Mouse (Mus musculus): Measurements from ENCODE around the gene Myrf.
A peak's percentile ranks its signal among the peaks of the same experiment; 100 is the strongest.

The Myrf gene

DNA sequence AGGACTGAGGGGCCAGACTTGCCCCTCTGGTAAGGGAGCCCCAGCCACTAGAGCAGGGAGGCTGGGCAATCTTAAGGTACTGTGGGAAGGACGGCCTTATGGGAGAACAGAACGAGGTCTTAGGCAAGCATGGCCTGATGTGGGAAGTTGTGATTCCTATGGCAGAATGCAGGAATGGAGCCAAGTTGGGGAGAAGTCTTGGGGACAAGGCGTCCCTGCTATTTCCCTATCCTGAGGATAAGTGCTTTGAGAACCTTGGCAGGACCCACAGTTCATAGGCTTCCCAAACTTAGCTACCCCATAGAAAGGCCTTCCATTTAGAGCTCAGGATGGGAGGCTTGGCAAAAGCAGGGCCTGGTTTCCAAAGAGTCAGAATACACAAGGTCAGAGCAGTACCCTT is 31.7 kb downstream of the Myrf start:
- DNase-seq (ENCODE audit: low read depth, low spot score), result no peak

DNA sequence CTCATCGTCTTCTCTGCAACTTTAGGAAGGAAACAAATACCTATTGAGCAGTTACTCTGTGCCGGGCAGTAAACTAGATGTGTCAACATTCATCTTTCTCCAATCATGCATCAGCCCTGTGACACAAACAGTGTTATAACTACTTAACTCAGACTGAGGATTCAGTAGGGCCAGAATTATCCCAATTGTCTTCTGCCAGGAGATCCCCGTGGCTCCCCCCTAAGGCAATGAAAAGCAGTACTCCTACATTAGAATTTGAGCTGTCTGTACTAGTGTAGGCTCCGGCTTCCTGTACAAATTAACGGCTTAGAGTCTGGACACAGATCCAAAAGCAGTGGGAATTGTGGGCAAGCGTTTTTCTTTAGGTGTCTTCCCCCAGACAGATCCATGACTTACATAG is 35.5 kb downstream of the Myrf start:
- DNase-seq (ENCODE audit: low read depth, low spot score), result no peak

DNA sequence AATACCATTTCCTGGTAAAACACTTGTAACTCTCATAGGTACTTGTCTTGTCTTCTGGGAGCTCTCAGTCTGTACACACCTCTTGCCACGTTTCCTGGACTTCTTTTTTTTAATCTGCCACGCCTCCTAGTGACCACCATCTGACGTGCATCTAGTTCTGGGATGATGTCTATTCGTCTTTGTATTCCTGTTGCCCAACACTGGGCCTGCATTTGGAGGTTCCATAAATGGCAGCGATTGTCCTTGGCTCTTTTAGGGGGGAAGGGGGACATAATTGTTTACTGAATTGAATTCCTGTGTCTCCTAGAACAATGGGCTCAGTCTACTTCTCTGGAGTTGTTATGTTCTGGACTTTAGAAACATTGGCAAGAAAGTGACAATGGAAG is 35.9 kb downstream of the Myrf start:
- DNase-seq (ENCODE audit: low read depth, low spot score), result peak; percentile 77

DNA sequence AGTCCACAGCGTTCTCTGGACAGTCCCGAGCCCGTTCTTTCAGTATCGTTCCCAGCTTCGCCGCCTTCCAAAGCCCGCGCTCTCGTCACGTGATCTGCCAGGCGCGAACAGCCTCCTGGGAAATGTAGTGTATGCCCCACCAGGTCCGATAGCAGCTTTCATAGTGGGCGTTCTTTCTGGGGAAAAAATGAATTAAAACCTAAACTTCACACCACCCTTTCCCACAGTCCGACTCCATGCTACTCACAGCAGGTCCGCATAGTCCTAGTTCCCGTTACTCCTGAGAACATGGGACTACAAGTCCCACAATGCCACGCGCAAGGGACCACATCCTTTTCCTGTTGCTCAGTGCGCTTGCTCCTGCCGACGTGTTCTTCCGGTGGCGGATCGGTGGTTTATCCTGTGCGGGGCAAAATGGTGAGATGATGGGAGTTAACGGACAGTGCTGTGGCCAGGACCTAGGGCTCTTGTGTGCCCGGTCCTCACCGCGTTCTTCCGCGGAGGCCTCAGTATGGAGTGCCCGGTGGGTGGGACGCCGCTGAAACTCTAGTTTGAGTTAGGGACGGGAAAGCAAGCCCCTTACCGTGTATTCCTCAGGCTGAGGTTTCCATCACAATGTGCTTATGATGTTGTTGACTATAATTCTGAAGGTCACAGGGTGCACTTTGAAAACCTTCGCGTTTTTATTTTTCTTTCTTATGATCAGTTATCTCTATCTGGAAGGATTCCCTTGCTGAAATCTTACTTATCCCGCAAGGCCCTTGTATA is 36.5 kb downstream of the Myrf start, which contains the start of the genes Tmem258 and Fen1:
Gene Tmem258 (plus strand): TSS at position 167 of the 768 bp plus-strand sequence.
Gene Fen1 (minus strand): TSS at position 322 of the 768 bp plus-strand sequence.
- peak; percentile 92 for DNase-seq (ENCODE audit: low read depth, low spot score)

DNA sequence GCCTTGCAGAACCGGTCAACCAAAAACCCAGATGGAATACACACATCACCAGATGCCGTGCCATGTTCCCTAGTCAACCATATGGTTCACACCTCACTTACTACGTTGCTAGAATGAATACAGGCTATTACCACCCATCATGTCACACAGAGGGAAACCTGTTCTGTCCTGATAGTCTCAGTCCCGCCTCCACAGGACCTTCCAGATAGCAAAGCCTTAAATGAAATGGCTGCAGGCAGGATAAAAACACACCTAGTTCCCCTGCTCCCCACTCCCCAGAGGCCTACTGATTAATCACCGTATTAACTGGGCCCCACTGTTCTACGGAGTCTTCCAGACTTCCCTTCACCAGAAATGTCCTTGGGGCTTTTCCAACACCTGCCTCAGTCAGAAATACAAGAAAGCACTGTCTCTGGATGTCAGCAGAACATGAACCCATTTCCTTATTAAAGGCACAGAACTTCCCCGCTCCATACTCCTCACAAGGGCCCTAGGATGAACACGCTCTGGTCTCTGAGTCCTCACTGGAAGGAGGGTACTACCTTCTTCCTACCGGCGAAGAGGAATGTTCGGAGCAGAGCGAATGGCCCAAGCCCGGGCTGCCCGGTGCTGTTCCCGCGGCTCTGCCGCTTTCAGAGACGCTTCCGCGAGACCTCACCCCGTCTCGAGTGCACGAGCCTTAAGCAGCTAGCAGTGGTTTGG is 37.3 kb downstream of the Myrf start:
- peak; percentile 43 for DNase-seq (ENCODE audit: low read depth, low spot score)

DNA sequence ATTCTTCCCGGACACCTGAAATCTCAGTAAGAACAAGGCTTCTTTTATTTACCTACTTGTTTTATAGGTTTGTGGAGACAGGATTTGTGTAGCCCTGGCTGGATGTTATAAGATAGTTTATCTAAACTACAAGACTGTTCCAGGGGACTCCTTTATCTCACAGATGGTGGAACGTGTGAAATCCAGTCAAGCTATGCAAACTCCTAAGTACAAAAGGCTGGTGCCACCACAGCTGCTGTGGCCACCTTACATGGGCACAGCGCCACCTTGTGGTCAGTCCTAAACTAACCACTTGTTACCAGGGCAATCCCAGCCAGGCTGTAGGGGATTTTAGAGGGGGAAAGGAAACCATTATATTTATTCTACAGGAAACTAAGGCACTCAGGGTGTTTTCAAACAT is 41.8 kb downstream of the Myrf start:
- peak; percentile 89 for DNase-seq (ENCODE audit: low read depth, low spot score)

DNA sequence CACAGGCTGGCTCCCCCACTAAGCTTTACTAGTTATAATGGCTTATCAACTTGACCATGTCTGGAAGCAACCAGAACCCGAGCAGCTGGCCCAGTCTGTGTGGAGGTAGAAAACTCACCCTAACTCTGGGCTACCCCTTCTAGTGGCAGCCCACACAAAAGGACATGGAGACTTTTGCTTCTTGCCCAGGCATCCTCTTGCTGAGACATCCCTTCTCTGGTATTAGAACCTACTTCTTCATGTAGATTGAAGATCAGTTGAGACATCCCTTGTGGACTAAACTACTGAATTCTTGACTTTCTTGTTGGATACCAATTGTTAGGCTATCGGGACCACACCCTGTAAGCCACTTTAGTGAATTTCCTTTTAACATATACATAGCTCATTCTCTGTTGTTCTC is 42.3 kb downstream of the Myrf start:
- no peak for DNase-seq (ENCODE audit: low read depth, low spot score)

DNA sequence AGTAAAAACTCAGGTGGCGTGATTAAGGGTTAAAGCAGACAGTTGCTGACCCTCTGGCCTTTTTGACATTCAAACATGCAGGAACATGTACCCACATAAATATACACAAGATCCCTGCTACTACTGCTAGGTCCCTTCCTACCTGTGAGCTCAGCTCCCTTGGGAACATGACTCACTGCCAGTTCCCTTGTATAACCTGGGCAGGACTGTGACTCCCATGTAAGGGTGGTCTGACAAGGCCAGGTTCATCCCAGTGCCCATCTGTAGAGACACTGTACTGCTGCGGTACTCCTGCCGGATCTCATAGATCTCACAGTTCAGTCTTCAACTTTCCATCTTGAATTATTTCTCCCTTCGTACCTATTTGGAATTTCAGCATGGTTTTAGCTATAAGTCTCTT is 43.4 kb downstream of the Myrf start:
- no peak for DNase-seq (ENCODE audit: low read depth, low spot score)

DNA sequence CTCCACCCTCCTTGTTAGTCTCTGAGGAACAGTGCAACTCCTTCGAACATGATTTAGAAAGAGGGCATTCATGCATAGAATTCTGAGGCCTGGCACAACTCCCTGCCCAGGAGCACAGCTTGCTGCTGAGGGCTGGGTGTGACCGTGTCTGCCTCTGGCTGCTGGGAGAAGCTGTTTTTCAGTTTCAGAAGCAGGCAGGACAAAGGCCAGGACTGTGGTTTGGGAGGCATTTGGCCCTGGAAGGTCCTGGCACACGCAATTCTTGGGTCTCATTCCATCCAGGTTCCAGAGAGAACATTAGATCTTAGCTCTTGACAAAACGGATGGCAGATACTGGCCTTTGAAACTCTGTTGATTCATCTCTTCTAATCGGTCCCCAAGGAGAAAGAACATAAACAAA is 45.3 kb downstream of the Myrf start:
- no peak for DNase-seq (ENCODE audit: low read depth, low spot score)

DNA sequence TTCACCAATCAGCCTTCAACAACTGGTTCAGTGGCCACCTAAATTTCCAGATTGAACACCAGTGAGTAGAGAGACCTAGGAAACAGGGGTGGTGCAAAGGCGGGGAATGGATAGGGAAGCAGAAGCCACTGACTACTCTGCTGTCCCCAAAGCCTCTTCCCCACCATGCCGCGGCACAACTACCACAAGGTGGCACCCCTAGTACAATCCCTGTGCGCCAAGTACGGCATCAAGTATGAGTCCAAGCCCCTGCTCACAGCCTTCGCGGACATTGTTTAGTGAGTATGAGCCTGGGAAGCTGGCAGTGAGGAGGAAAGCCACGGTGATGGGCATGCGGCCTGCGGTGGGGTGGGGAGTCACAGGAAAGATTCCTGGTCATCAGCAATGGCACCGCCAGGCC is 46.2 kb downstream of the Myrf start:
- peak; percentile 71 for DNase-seq (ENCODE audit: low read depth, low spot score)

DNA sequence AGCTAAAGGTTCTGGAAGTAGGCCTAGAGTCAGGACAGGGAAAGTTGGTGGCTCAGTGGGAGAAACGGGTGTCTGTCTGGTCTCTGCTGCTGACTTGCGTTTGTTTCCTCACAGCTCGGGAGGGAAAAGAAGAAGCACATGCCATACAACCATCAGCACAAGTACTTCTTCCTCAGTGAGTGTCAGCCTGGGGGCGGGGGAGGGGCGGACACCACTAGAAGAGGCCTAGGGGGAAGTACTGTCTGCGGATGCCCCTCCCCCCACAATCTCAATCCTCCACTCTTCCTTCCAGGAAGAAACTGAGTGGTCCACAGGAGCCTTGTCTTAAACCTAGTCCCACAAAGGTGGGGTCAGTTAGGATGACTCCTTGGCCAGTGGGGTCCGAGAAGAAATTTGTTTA is 49.2 kb downstream of the Myrf start:
- peak; percentile 69 for DNase-seq (ENCODE audit: low read depth, low spot score)

DNA sequence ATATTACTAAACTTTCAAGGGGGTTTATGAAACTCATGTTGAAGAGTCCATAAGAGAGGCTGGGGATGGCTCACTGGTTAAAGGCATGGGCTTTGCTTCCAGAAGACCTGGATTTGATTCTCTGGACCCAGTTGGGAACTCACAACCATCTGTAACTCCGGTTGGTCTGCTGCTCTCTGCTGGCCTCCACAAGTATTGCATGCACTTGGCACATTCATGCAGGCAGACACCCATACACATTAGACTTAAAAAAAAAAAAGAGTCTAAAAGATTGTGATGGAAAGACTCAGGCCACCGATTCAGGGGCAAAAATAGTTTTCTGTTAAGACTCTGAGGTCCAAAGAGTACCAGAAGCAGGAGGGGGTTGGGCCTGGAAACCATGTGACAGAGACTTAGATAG is 49.8 kb downstream of the Myrf start:
- peak; percentile 85 for DNase-seq (ENCODE audit: low read depth, low spot score)

DNA sequence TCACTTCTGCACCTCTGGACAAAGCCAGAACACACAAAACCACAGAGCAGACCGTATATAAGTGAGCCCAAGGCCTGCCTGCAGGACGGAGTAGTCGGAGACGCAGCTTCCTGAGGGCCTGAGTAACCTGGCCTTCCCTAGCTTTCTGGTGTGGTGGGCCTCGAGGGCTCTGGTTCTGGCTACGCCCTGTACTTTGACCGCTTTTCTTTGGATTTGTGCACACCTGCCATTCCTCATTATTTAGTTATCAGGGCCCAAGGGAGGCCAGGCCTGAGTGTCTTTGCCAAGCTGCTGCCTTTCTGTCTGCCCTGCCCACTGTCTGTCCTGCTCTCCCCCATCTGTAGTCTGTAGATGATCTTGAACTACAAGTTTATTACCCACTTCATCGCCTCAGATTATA is 50.6 kb downstream of the Myrf start:
- no peak for DNase-seq (ENCODE audit: low read depth, low spot score)

DNA sequence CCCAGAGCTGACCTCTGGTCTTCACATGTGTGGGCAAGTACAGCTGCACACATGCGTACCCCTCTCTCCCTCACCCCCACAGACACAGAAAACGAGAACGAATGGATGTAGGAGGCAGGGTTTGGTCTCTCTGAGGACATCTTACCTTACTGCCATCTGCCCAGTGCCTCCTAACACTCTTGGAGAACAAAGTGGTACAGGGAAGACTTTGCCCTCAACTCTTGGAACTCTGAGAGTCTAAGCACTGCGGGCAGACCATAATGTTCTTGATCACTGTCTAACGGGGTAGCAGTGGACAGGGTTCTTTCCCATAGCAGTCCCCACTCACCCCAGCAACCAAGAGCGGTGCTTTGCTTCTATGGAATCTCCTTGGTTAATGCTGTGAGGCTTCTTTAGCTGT is 51.5 kb downstream of the Myrf start:
- DNase-seq (ENCODE audit: low read depth, low spot score), result no peak

DNA sequence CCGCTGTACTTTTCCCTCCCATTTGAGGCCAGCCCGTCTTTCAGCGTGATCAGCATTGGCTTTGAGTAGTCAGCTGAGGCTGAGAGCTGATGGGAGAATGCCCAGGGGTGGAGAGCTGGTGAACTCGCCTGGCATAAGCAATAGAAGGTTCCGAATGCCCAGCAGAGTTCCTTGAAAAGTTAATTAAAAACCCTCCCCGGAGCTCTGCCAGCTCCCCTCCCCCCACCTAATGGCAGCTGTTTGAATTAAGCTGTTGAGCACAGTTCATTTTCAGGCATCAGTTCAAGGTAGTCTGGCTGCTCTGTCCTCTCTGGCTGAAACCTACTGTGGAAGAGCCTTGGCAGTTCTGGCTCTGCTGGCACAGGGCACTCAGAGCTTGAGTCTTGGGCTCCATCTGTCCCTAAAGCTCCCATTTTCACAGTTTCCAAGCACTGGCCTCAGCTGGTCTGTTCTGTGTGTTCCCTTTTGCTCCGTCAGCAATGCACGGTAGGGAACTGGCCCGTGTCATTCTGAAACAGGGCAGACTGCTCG is 52.2 kb downstream of the Myrf start:
- no peak for DNase-seq (ENCODE audit: low read depth, low spot score)

DNA sequence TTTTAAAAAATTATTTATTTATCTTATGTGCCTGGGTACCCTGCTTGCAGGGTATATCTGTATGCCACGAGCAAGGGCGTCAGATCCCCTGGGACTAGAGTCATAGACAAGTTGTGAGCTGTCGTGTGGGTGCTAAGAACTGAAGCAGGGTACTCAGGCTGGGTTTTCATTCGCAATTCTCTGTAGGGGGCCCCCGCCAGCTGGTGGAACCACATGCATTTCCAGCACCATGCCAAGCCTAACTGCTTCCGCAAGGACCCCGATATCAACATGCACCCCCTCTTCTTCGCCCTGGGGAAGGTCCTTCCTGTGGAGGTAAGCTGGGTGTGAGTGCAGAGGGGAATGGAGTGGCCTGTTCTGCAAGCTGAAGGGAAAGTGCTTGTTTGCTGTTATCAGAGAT is 54.0 kb downstream of the Myrf start:
- DNase-seq (ENCODE audit: low read depth, low spot score), result no peak

DNA sequence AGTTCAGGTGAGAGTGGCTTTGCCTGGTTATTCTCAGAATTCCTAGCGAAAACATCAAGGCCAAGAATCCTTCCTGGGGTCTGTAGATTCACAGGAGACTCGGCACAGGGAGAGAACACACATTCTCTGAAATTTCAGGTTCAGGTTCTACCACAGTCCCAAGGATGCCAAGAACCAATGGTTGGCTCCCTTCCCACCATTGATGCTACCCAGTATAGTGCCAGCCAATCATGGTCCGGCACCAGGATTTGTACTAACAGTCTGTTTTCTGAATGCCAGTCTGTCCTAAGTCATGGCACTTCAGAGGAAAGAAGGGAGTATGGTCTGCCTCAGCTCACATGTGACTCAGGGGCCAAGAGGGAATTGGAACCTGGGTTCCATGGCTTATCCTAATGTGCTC is 54.7 kb downstream of the Myrf start:
- DNase-seq (ENCODE audit: low read depth, low spot score), result no peak

DNA sequence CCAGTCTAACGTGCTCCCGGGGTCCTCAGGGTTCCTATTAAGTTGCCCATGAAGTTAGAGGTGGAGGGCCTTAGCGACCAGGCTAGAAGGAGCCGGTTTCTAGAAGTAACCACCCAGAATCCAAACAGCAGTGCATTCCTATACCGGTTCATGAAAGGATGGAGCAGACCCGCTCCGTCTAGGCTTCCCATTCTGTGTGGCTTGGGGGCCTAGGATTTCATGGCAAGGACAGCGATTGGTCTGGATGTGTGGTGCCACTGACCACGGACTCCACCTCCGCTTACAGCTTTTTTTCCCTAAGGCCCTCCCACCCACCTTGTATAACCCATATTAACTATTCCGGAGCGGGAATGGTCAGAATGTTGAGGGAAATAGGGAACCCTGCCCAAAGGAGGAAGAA is 56.5 kb downstream of the Myrf start:
- DNase-seq (ENCODE audit: low read depth, low spot score), result no peak

DNA sequence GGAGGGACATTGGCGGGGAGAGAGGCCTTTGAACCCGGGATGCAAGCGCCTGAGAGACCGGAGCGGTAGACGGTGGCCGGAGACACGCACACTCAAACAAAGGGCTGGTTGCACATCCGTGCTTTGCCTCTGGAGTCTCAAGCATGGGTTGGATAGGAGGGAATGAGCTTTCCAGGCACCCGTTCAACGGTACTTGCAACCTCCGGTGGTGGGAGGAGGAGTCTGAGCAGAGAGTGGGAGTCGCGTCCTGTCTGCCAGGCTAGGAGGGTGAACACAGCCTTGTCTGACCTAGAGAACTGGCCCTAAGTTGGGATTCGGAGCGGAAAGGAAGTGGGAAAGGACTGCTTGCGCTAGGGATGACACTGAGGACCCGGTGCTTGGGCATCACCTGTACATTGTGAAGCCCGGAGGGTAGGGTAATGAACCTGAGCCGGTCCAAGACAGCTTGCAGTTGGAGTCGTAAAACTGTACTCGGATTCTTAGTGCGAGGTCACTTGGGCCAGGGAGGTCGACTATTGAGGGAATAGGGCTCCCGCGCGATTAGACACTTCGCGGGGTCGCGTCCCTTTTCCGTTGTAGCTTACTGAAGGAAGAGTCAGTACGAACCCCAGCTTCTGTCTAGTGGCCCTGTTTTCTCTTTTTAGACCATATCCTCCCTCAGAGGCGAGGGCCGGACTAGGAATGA is 57.1 kb downstream of the Myrf start:
- peak; percentile 76 for DNase-seq (ENCODE audit: low read depth, low spot score)

DNA sequence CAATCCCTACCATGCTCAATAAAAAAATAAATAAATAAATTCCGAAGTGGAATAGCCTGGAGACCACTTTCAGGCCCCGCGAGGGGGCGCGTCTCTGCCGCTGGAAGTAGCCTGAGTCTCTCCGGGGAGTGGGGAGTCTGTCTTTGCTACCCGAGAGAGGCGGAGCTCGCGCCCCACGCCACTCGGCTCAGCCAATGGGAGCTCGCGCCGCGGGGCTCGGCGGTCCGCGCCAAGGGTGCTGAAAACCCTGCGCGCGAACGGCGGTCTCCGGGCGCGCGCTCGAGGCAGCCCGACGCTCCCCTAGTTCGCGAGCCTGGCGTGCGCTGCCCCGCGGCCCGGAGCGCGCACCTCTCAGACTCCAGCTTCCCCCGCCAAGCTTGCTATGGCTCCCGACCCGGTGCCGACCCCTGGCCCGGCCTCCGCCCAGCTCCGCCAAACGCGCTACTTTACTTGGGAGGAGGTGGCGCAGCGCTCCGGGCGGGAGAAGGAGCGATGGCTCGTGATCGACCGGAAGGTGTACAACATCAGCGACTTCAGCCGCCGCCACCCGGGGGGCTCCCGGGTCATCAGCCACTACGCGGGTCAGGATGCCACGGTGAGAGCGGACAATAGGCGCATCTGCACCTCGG is 57.8 kb downstream of the Myrf start, which contains the start of gene Fads1:
Gene Fads1 (plus strand): TSS at position 219 of the 629 bp plus-strand sequence.
- peak; percentile 96 for DNase-seq (ENCODE audit: low read depth, low spot score)

DNA sequence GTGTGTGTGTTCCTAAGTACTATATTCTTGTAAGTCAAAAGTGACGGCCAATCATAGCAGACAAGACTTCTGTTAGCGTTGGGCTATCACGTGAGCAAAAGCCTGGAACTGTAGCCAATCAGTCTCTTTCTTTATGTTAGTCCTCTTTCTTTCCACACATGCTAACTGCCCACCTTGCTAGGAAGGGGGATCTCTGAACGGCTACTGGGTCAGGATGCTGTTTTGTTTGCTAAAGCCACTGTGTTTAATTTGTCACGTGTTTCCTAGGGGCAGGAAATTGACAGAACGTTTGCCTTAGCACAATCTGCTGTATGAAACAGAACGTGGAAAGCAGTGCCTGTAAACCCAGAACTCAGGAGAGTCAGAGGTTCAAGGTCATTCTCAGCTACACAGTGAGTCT is 58.4 kb downstream of the Myrf start:
- DNase-seq (ENCODE audit: low read depth, low spot score), result peak; percentile 52

DNA sequence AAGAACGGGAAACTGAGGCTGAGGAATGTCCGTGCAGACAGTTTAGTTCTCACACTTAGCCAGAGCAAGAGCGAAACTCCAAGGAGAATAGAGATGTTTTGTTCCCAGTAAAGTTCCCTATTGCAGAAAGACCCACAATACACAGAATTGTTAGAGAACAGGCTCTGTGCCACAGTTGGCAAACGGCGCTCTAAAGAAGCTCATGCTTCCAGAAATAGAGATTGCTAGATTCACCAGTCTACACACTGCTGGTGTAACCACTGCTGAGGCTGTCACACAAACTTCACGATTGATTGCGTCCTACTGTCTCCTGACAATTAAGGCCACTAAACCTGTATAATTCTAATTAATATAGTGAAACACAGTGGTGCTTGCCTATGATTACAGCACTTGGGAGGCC is 59.3 kb downstream of the Myrf start:
- DNase-seq (ENCODE audit: low read depth, low spot score), result no peak

Measured in ES-CJ7 (cell line).